Mouse (Mus musculus) hindbrain, embryonic 11.5 days (tissue): ENCODE results near the gene Ccl27b. TPM values are rescaled to one million over a fixed set of nuclear protein-coding genes. Genes with fewer than 3 reads are reported as not detected.
A peak's percentile ranks its signal among the peaks of the same experiment; 100 is the strongest.
"Not testable (repeated sequence)": the region's sequence is repeated elsewhere in the genome, so short reads cannot be mapped to it uniquely, and the experiment has no call there.

Source experiments
- ATAC-seq: fragments of 200-750 bp; cut with Nextera tagmentation; 2 replicates; pipeline ENCODE4 v1.8.0; 2017; ENCODE audit warnings: mild to moderate bottlenecking, moderate TSS enrichment, moderate library complexity; ENCODE audit not compliant: low FRiP score
- DNase-seq: peaks from one replicate; pipeline ENCODE4 v3.0.0-alpha.2; 2015; ENCODE audit warnings: low spot score
- H3K27ac ChIP-seq: fragments of 300-500 bp; sonication (generic); 2 replicates; pipeline ENCODE4 v1.5.1; 2014; ENCODE audit warnings: mild to moderate bottlenecking, low read depth, low read length
- H3K27me3 ChIP-seq: fragments of 300-500 bp; sonication (generic); 2 replicates; pipeline ENCODE4 v1.6.1; 2014; ENCODE audit warnings: mild to moderate bottlenecking, low read length, moderate library complexity, mixed read lengths; ENCODE audit not compliant: control insufficient read depth, insufficient read depth
- H3K36me3 ChIP-seq: fragments of 300-500 bp; sonication (generic); 2 replicates; pipeline ENCODE4 v1.6.1; 2014; ENCODE audit warnings: mild to moderate bottlenecking, low read length, moderate library complexity, mixed read lengths; ENCODE audit not compliant: control insufficient read depth, insufficient read depth
- H3K4me1 ChIP-seq: fragments of 300-500 bp; sonication (generic); replicated peaks from 2 replicates; pipeline ENCODE4 v1.6.1; 2014; ENCODE audit warnings: low read length, mixed read lengths; ENCODE audit not compliant: control insufficient read depth, insufficient read depth
- H3K4me2 ChIP-seq: fragments of 300-500 bp; sonication (generic); replicated peaks from 2 replicates; pipeline ENCODE4 v1.6.1; 2014; ENCODE audit warnings: mild to moderate bottlenecking, low read depth, low read length
- H3K4me3 ChIP-seq: fragments of 300-500 bp; sonication (generic); 2 replicates; pipeline ENCODE4 v1.5.1; 2014; ENCODE audit warnings: low read depth, low read length
- H3K9ac ChIP-seq: fragments of 300-500 bp; sonication (generic); 2 replicates; pipeline ENCODE4 v1.6.1; 2014; ENCODE audit warnings: low read depth, low read length
- H3K9me3 ChIP-seq: fragments of 300-500 bp; sonication (generic); 2 replicates; pipeline ENCODE4 v1.6.1; 2016; ENCODE audit warnings: low read length; ENCODE audit not compliant: control insufficient read depth
- WGBS: fragments of 180-500 bp; shearing (Covaris S2); extraction: QIAGEN DNeasy Blood & Tissue Kit; methylation state at CpG from one replicate; pipeline ENCODE4 v1.1.7; 2014; 5-methylcytosine and 5-hydroxymethylcytosine counted together
- polyA plus RNA-seq: library from polyadenylated mRNA; unstranded; fragments of >200 nt; fragmentation: Nextera tagmentation; extraction: Ambion mirVana; gene quantifications from 2 replicates; pipeline ENCODE4 v1.2.1, GENCODE M21; 2014

Ccl27b gene
- polyA plus RNA-seq, result not detected in 2 replicates

GRCm38 (mm10) chr4:42654951-42655350, at the start of gene Ccl27b:
Ccl27b (plus strand) TSS chr4:42655251.
- not testable (repeated sequence) for DNase-seq, H3K27me3 ChIP-seq, H3K36me3 ChIP-seq, H3K9me3 ChIP-seq, H3K4me3 ChIP-seq, H3K4me1 ChIP-seq, H3K9ac ChIP-seq, ATAC-seq, H3K4me2 ChIP-seq, H3K27ac ChIP-seq
- WGBS, result no CpG with 5 or more reads among the region's 9 CpGs

GRCm38 (mm10) chr4:42611895-42612294, 43.2 kb upstream of the Ccl27b start, which contains the start of gene Gm10591:
Gm10591 (plus strand) TSS chr4:42612195.
- not testable (repeated sequence) for H3K27me3 ChIP-seq, H3K4me2 ChIP-seq, H3K27ac ChIP-seq, H3K36me3 ChIP-seq, H3K4me3 ChIP-seq, H3K9ac ChIP-seq, H3K4me1 ChIP-seq, DNase-seq, ATAC-seq, H3K9me3 ChIP-seq
- no CpG with 5 or more reads among the region's 5 CpGs for WGBS

- ATAC-seq, H3K4me1 ChIP-seq, H3K27ac ChIP-seq, H3K9ac ChIP-seq, H3K27me3 ChIP-seq, DNase-seq, H3K4me2 ChIP-seq, H3K4me3 ChIP-seq, H3K36me3 ChIP-seq, H3K9me3 ChIP-seq: not testable (repeated sequence)
- no CpG with 5 or more reads among the region's 8 CpGs for WGBS
Measured at GRCm38 (mm10) chr4:42629419-42629818, 25.6 kb upstream of the Ccl27b start, which contains the start of gene Gm2564. Gm2564 (plus strand) TSS chr4:42629719.

- H3K4me1 ChIP-seq, ATAC-seq, H3K4me3 ChIP-seq, H3K4me2 ChIP-seq, H3K9me3 ChIP-seq, H3K36me3 ChIP-seq, H3K27ac ChIP-seq, H3K9ac ChIP-seq, H3K27me3 ChIP-seq, DNase-seq: not testable (repeated sequence)
- no CpG with 5 or more reads among the region's 3 CpGs for WGBS
Measured at GRCm38 (mm10) chr4:42661793-42662192, 6.7 kb downstream of the Ccl27b start, which contains the start of gene Il11ra2. Il11ra2 (minus strand) TSS chr4:42661893.

GRCm38 (mm10) chr4:42675415-42675814, 20.4 kb downstream of the Ccl27b start:
- not testable (repeated sequence) for DNase-seq, H3K36me3 ChIP-seq, H3K9me3 ChIP-seq, H3K9ac ChIP-seq, H3K27ac ChIP-seq, ATAC-seq, H3K27me3 ChIP-seq, H3K4me3 ChIP-seq, H3K4me2 ChIP-seq, H3K4me1 ChIP-seq
- WGBS, result no CpG with 5 or more reads among the region's 4 CpGs

GRCm38 (mm10) chr4:42679365-42679764, 24.3 kb downstream of the Ccl27b start:
- not testable (repeated sequence) for H3K27ac ChIP-seq

GRCm38 (mm10) chr4:42680374-42681356, 25.6 kb downstream of the Ccl27b start:
- H3K4me3 ChIP-seq, H3K36me3 ChIP-seq, H3K4me2 ChIP-seq, H3K27me3 ChIP-seq, H3K4me1 ChIP-seq, H3K9me3 ChIP-seq, H3K27ac ChIP-seq, H3K9ac ChIP-seq, DNase-seq: not testable (repeated sequence)
- WGBS, result no CpG with 5 or more reads among the region's 32 CpGs
- peak; percentile 64 for ATAC-seq

More at GRCm38 (mm10) chr4:42679365-42679764, 24.3 kb downstream of the Ccl27b start:
- DNase-seq, H3K9me3 ChIP-seq, H3K9ac ChIP-seq, H3K27me3 ChIP-seq, H3K36me3 ChIP-seq, H3K4me1 ChIP-seq, H3K4me3 ChIP-seq, H3K4me2 ChIP-seq: not testable (repeated sequence)
- no CpG with 5 or more reads among the region's 7 CpGs for WGBS
- ATAC-seq, result peak; percentile 23; the same call in 1 of the 2 replicates

GRCm38 (mm10) chr4:42681473-42682182, 26.6 kb downstream of the Ccl27b start:
- not testable (repeated sequence) for H3K9me3 ChIP-seq, H3K4me1 ChIP-seq, H3K27ac ChIP-seq, DNase-seq, H3K27me3 ChIP-seq, H3K9ac ChIP-seq, H3K4me2 ChIP-seq, H3K4me3 ChIP-seq, H3K36me3 ChIP-seq
- peak; percentile 65 for ATAC-seq
- WGBS, result no CpG with 5 or more reads among the region's 66 CpGs
